Mouse (Mus musculus) neural tube, embryonic 10.5 days (tissue): ENCODE data around the gene Smyd1.

Experiments used
- DNase-seq: peaks from one replicate; pipeline ENCODE4 v3.0.0-alpha.2; 2017; ENCODE audit warnings: low spot score; ENCODE audit errors: extremely low spot score

Gene Smyd1

DNA sequence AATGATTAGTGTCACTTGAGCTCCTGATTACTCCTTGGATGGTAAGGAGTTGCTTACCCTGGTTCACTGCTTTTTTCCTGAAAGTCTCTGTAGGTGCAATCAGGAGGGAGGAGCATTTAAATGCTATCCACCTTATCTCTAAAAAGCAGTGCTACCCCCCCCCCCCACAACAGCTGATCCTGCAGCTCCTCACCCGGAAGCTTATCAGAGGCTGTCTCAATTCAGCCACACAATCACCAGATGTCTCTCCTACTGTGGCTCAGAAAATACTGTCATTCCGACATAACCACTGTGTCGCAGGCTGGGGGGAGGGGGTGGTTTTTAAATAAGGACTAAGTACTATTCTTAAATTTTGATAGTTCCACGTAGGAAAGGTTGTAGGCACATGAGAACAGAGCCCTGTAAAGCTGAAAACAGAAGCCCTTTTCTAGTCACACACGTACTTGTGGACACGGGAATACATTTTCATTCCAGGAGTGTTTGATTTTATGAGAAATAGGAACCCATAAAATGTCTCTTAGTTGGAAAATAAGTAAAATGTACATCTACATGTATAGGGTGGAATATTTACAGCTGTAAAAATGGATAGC lies 61.9 kb downstream of the Smyd1 start:
- no peak for DNase-seq

DNA sequence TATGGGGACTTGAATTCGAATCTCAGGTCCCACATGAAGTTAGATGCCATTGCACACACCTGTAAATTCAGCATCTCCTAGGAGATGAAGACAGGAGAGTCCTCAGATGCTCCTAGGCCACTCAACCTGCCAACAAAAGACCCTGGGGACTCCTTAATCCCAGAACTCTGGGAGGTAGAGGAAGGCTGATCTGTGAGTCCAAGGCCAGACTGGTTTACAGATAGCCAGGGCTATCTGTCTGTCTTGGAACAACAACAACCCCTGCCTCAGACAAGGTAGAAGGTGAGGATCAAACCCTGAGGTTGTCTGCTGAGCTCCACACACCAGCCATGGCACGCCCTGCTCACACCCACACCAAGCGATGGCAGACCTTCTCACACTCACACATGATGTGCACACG lies 62.9 kb downstream of the Smyd1 start:
- DNase-seq, result no peak

GRCm38 (mm10) chr6:71258562-71258961 lies 63.5 kb downstream of the Smyd1 start:
- no peak for DNase-seq

DNA sequence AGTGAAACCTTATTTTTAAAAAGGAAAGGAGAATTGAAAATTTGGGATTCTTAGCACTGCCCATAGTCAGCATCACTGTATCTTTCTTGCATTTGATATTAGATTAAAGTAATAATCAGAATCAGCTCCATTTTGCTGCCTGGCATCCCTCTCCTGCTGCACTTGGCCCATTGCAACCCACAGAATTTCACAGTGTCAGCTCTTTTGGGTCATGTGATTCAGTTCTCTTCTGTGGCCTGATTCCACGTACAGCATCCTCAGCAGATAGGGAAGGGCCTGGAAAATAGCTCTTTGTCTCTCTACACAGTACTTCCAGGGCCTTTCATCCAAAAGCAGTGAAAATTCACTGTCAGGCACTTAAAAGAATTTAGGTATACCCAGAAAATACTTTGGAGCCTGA lies 64.7 kb downstream of the Smyd1 start:
- no peak for DNase-seq

DNA sequence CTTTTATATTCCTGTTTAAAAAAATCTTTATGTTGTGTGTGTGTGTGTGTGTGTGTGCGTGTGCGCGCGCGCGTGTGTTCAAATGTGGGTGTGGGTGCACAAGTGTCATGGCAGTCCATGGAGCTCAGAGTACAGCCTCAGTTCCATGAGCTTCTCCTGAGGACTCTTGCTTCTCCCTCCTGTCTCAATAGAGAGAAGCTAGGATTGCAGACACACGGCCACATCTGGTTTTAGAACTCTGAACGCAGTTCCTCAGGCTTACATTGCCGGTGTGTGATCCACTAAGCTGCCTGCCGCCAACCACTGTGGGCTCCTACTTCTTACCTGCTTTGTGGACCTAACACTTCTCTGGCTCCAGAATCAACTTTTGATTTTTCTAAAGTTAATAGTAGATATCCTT lies 65.9 kb downstream of the Smyd1 start:
- no peak for DNase-seq

DNA sequence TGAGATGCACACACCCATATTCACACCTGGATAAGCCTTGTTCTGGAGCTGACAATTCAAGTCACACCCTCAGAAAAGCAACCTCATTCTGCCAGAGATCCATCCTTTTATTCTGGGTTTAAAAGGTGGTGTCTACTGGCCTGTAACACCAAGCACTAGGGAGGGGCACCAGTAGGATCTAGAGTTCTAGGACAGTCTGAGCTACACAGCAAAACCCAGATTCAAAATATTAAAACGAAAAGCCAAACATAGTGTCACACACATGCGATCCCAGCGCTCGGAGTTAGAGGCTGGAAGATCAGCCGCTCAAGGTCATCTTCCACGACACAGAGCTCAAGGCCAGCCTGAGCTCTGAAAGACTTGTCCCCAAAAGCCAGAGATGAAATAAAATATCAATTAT lies 67.6 kb downstream of the Smyd1 start:
- no peak for DNase-seq

DNA sequence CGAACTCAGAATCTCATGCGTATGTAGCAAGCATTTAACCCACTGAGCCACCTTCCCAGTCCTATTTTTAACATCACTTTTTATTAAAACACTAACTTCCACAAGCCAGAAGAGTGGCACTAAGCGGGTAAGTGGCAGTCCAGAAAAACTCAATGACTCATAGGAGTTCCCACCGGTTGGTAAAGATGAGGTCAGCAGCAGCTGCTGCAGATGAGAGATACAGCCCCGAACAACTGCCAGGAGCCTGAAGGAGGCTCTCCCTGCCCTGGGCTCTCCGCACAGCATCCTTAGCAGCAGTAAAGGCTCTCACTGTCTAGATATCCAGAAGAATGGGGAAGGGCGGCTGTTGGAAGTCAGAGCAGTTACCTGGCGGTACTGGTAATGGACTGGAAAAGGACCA lies 71.1 kb downstream of the Smyd1 start:
- DNase-seq, result no peak

- no peak for DNase-seq
Observed at GRCm38 (mm10) chr6:71249615-71250014, 72.4 kb downstream of the Smyd1 start.

DNA sequence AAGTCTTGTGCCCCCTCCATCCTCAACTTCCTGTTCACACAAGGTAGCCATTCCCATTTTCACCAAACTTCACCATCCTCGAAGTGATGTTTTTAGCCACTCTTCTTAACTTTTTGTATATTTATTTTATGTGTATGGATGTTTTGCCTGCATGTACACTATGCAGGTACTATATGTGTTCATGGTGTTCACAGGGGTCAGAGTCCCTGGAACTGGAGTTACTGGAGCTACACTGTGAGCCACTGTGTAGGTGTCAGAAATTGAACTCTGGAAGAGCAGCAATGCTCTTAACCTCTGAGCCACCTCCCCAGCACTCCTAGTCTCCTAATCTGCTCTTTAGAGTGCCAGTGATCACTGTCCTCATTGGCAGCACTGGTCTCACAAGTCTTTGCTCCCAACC lies 73.6 kb downstream of the Smyd1 start:
- no peak for DNase-seq

GRCm38 (mm10) chr6:71243258-71243657 lies 78.8 kb downstream of the Smyd1 start:
- DNase-seq, result no peak

GRCm38 (mm10) chr6:71242811-71243210 lies 79.2 kb downstream of the Smyd1 start:
- no peak for DNase-seq

GRCm38 (mm10) chr6:71240831-71241230 lies 81.2 kb downstream of the Smyd1 start:
- DNase-seq, result no peak

GRCm38 (mm10) chr6:71239069-71239750 lies 82.8 kb downstream of the Smyd1 start:
- DNase-seq, result no peak

GRCm38 (mm10) chr6:71237031-71237431 lies 85.0 kb downstream of the Smyd1 start:
- no peak for DNase-seq

DNA sequence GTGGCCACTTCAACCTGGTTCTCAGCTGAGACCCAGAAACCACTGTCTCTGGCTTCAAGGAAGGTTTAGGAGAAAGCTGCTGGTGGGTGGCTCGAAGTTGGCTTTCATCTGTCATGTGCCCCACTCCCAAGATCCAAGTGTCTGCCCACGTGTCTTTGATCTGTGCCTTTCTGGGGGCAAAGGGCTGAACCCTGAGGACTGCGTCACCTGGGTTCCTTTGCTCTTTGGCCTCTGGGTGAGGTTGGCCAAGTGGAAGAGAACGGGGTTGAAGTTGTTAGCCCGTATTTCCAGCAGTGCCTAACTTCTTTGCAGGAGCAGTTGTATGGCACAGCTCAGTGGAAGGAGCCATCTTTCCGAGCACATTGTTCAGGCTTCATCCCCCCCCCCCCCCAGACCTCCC lies 85.5 kb downstream of the Smyd1 start:
- DNase-seq, result no peak

DNA sequence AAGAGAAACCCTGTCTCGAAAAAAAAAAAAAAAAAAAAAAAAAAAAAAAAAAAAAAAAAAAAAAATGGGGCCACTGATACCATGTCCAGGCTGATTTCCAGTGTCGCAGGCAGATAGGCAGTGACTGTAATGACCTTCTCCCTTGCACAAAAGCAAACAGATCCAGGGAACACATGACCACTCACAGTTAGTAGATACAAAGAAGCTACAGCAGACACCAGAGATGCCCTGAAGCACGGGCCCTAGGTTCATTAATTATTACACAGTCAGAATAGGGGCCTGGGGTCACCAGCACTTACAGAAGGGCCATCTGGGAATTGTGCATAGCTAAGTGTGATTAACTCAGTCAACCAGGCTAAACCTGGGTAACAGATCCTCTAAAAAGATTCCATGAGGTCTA lies 86.1 kb downstream of the Smyd1 start:
- DNase-seq, result no peak

DNA sequence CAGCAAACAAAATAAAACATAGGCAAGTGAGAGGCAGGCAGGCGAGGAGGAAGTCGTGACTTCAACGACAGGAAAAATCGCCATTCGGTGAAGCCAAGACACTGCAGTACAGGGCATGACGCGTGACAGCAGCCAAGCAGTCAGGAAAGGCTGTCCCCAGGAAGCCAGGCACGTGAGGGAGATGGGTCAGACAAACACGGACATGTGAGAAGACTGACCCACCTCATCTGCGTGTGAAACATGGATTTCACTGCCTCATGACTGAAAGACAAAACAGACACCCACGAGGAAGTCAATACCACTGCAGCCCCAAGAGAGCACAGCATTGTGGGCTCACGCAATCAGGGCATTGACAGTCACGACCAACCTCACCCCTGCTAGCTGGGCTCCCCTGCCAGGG lies 86.9 kb downstream of the Smyd1 start:
- DNase-seq, result no peak

DNA sequence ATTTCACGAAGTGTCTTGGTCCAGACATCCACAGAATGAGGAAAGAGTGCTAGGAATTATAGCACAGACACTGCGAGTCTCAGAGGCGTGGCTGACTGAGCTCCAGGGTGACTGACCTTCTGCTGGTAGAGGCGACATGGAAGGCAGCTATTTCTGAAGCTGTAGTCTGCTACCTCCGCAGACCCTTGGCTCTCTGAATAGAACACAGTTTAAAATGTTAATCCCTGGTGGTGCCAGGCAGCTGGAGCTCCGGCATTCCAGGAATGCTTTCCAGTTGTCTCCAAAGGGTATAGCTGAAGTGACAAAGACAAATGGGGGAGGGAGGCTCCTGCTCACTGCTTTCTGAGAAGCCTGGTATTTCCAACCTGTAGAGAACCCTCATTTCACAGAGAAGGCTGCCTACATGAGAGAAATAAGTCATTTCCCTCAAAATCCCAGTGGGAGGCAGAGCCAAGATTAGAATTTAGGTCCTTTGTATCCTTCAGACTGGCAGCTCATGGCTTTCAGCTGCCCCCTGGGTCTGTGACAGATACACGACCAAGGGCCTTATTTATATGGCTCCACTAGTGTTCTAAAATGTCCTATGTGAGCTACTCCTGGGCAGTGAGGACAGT lies 94.8 kb downstream of the Smyd1 start:
- peak; percentile 45 for DNase-seq

GRCm38 (mm10) chr6:71226544-71226943 lies 95.5 kb downstream of the Smyd1 start:
- no peak for DNase-seq

DNA sequence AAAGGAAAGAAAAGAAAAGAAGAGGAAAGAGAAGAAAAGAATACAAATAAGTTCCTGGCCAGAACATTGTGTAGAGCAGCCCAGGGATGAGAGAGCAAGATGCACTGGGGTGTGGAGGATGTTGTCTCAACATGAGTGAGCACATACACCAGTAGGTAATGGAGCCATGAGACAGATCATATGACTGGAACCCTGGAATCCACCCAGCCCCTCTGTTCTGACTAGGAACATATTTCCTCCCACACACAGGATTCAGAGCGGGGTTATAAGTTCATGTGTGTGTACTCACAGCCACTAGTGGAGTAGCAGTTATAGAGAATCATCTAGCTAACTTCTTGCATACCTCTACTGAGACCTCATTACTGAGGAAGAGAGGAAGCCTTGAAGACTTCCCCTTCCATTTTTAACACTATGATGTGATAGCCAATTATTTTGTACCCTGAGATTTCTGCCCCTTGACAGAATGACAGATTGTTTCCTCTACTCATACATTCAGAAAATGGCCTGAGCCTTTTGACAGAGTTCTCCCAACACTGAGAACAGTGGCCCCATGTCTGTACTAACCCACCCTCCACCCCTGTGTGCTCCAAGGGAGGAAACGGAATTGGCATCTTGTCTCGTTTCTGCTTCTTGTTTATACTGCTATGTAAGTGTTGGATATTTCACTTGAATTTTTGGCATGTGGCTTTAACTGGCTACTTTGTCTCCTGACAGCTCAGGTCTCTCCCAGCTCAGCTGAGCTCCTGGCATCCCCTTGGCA lies 97.7 kb downstream of the Smyd1 start:
- no peak for DNase-seq

- DNase-seq, result no peak
Observed at GRCm38 (mm10) chr6:71221501-71221900, 100.5 kb downstream of the Smyd1 start.

DNA sequence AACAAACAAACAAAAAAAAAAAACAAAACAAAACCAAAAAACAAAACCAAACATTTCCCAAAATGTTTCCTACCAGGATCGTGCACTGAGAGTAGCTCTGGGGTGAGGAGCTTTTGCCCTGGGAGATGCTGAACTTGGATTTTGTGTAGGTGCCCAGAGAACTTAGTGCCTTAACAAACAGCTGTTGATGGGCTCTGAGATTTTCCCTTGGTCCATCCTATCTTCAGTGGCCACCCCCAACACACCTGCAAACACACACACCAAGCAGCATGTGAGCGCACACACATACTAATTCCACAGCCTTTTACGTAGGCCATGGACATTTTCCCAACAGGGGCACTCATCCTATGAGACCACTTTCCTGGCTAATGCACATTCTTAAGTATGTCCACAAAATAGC lies 109.6 kb downstream of the Smyd1 start:
- no peak for DNase-seq
